17 mouse cellular contexts compared by ENCODE assay signal in the genomic region with DNA sequence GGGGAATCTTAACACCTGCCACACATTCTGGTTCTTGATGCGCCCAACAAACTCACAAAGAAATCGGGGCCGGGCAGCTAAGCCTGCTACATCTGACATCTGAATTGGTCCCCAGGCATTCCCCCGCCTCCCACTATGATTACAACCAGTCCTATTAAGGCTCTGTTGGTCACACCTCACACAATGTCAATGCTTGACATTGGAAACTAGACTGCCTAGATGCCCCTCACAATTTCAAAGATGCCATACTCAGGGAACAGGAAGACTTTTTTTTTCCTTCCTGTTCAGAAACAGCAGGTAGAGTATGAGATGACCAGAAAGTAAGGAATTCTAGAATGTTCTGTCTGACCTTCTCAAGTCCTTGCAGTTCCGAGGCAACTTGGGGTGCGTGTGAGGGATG.
DNase-seq lines count a peak whose midpoint lies in the region.
"Had no signal": no experiment of that assay in that cellular context is flagged by ENCODE, and none has a peak within 500 bp of the region (broad histone marks: within the 10 kb centered on the region; RNA-seq: fewer than 3 reads in every experiment).

No protein-coding gene starts in this region.

- no peak overlapping the region for H3K4me3 ChIP-seq in limb, embryonic 10.5 days
- no peak overlapping the region for H3K4me3 ChIP-seq in forebrain, embryonic 10.5 days

- 92% methylated on average over 6 of the region's 6 CpGs for WGBS in limb, embryonic 10.5 days
- 91% methylated on average over 6 of the region's 6 CpGs for WGBS in forebrain, embryonic 10.5 days

- H3K36me3 ChIP-seq in limb, embryonic 10.5 days, result no peaks in the 10 kb centered on the region
- H3K36me3 ChIP-seq in forebrain, embryonic 10.5 days (replicated peaks), result no peaks in the 10 kb centered on the region
- H3K36me3 ChIP-seq: G1E had no signal

- H3K27ac ChIP-seq in limb, embryonic 10.5 days, result no peak overlapping the region
- H3K27ac ChIP-seq in forebrain, embryonic 10.5 days, result no peak overlapping the region

- peak; percentile 70 for DNase-seq in ES-CJ7 (ENCODE audit: low read depth, low spot score)
- peak; percentile 65 for DNase-seq in ZHBTc4 (ENCODE audit: low read depth, low spot score)
- no peak for DNase-seq in limb, embryonic 10.5 days (ENCODE audit: low spot score)
- no peak for DNase-seq in forebrain, embryonic 10.5 days (ENCODE audit: extremely low spot score, low spot score)
- DNase-seq: adrenal gland, adult 2 months; adrenal gland, adult 8-10 months; adrenal gland, postnatal 10 days; adrenal gland, postnatal 14 days; adrenal gland, postnatal 25 days; adrenal gland, postnatal 36 days; B cell, adult 2 months; cerebellum, adult 11 months; cerebellum, adult 11-12 months; cerebellum, adult 18-20 months; cerebellum, adult 2 months; cerebellum, adult 8-10 months had no signal

- H3K27me3 ChIP-seq in limb, embryonic 10.5 days (ENCODE audit: low read depth, poor library complexity, severe bottlenecking), result peaks cover 51% of the 10 kb centered on the region
- peaks cover 18% of the 10 kb centered on the region for H3K27me3 ChIP-seq in forebrain, embryonic 10.5 days (ENCODE audit: poor library complexity, severe bottlenecking)

- peaks cover 27% of the 10 kb centered on the region for H3K4me1 ChIP-seq in limb, embryonic 10.5 days
- H3K4me1 ChIP-seq in forebrain, embryonic 10.5 days, result peaks cover 4% of the 10 kb centered on the region; the same call in 1 of the 2 replicates

- no peaks in the 10 kb centered on the region for H3K9me3 ChIP-seq in limb, embryonic 10.5 days (replicated peaks)
- no peaks in the 10 kb centered on the region for H3K9me3 ChIP-seq in forebrain, embryonic 10.5 days

Comparison
In these comparisons a context has a peak if more than half of its experiments do, and no peak if none do; other contexts are left out.
1. DNase-seq: peak in ES-CJ7 (single experiment) and ZHBTc4 (single experiment); none in limb, embryonic 10.5 days (single experiment) and forebrain, embryonic 10.5 days (single experiment).